Mouse (Mus musculus): ENCODE measurements at regions not wholly inside any gene's neighbourhood (a gene's known extent, or its start where the extent isn't known, plus 50 kb on each side); places are given as distances from the start of the nearest gene placed in this dataset.
A peak's percentile ranks its signal among the peaks of the same experiment; 100 is the strongest.

GRCm38 (mm10) chr3:40123558-40124236 is 407.4 kb upstream of the Intu start:
- Histone ChIP-seq H3K4me3 (ENCODE audit: low read length) (no peak overlapping the region), H3K4me1 (ENCODE audit: insufficient read depth, low read length) (peaks cover 3% of the 10 kb centered on the region; the same call in 1 of the 2 replicates), H3K9ac (replicated peaks; ENCODE audit: low read length) (no peak overlapping the region), H3K4me2 (replicated peaks; ENCODE audit: low read depth, low read length) (no peak overlapping the region), H3K27ac (ENCODE audit: low read length) (no peak overlapping the region), H3K9me3 (ENCODE audit: low read length) (no peaks in the 10 kb centered on the region), H3K27me3 (ENCODE audit: insufficient read depth, low read length) (no peaks in the 10 kb centered on the region), H3K36me3 (ENCODE audit: insufficient read depth, low read length) (no peaks in the 10 kb centered on the region)
- 95% methylated on average over 9 of the region's 9 CpGs for WGBS
- no peak for ATAC-seq (ENCODE audit: low FRiP score, low TSS enrichment)

GRCm38 (mm10) chr3:40126903-40127302 is 404.2 kb upstream of the Intu start:
- H3K9ac ChIP-seq (replicated peaks; ENCODE audit: low read length): no peak overlapping the region
- no peaks in the 10 kb centered on the region for H3K9me3 ChIP-seq (ENCODE audit: low read length)
- H3K4me2 ChIP-seq (replicated peaks; ENCODE audit: low read depth, low read length): no peak overlapping the region
- 87% methylated on average over 2 of the region's 2 CpGs for WGBS
- no peaks in the 10 kb centered on the region for H3K4me1 ChIP-seq (ENCODE audit: insufficient read depth, low read length)
- H3K27me3 ChIP-seq (ENCODE audit: insufficient read depth, low read length): no peaks in the 10 kb centered on the region
- H3K27ac ChIP-seq (ENCODE audit: low read length): no peak overlapping the region
- H3K36me3 ChIP-seq (ENCODE audit: insufficient read depth, low read length): no peaks in the 10 kb centered on the region
- no peak overlapping the region for H3K4me3 ChIP-seq (ENCODE audit: low read length)
- ATAC-seq (ENCODE audit: low FRiP score, low TSS enrichment): no peak

- H3K4me1 ChIP-seq (ENCODE audit: insufficient read depth, low read length): no peaks in the 10 kb centered on the region
- H3K9me3 ChIP-seq (ENCODE audit: low read length): no peaks in the 10 kb centered on the region
- H3K9ac ChIP-seq (replicated peaks; ENCODE audit: low read length): no peak overlapping the region
- no peaks in the 10 kb centered on the region for H3K27me3 ChIP-seq (ENCODE audit: insufficient read depth, low read length)
- 80% methylated on average over 8 of the region's 8 CpGs for WGBS
- no peak overlapping the region for H3K4me2 ChIP-seq (replicated peaks; ENCODE audit: low read depth, low read length)
- ATAC-seq (ENCODE audit: low FRiP score, low TSS enrichment): no peak
- no peaks in the 10 kb centered on the region for H3K36me3 ChIP-seq (ENCODE audit: insufficient read depth, low read length)
- H3K4me3 ChIP-seq (ENCODE audit: low read length): no peak overlapping the region
- no peak overlapping the region for H3K27ac ChIP-seq (ENCODE audit: low read length)
These were observed 400.1 kb upstream of the Intu start for GRCm38 (mm10) chr3:40130858-40131584.

- H3K27me3 ChIP-seq (ENCODE audit: insufficient read depth, low read length): no peaks in the 10 kb centered on the region
- no peak overlapping the region for H3K4me3 ChIP-seq (ENCODE audit: low read length)
- H3K9ac ChIP-seq (replicated peaks; ENCODE audit: low read length): no peak overlapping the region
- no peaks in the 10 kb centered on the region for H3K4me1 ChIP-seq (ENCODE audit: insufficient read depth, low read length)
- ATAC-seq (ENCODE audit: low FRiP score, low TSS enrichment): no peak
- no peak overlapping the region for H3K4me2 ChIP-seq (replicated peaks; ENCODE audit: low read depth, low read length)
- H3K36me3 ChIP-seq (ENCODE audit: insufficient read depth, low read length): no peaks in the 10 kb centered on the region
- no peak overlapping the region for H3K27ac ChIP-seq (ENCODE audit: low read length)
- H3K9me3 ChIP-seq (ENCODE audit: low read length): no peaks in the 10 kb centered on the region
- 36% methylated on average over 5 of the region's 5 CpGs for WGBS
These were observed 392.4 kb upstream of the Intu start for GRCm38 (mm10) chr3:40138671-40139070.

DNA sequence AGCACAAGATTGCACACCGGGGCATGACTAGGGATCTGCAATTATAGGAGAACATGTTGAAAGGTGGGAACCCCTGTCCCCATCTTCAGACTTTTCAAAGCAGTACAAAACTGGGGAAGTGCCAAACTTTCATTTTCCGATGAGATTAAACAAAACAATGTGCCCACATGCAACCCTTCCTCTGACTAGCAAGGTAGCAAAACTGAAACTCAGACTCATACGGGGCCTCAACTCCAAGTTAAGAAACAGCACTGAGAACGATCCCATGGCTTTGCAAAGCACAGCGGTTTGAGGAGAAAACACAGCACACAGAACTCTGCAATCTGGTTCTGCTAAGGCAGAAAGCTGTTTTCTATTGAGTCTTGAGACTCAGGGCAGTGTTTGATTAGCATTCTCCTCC is 388.9 kb upstream of the Intu start:
- Histone ChIP-seq H3K9me3 (ENCODE audit: low read length) (no peaks in the 10 kb centered on the region), H3K27me3 (ENCODE audit: insufficient read depth, low read length) (no peaks in the 10 kb centered on the region), H3K4me2 (replicated peaks; ENCODE audit: low read depth, low read length) (no peak overlapping the region), H3K9ac (replicated peaks; ENCODE audit: low read length) (no peak overlapping the region), H3K36me3 (ENCODE audit: insufficient read depth, low read length) (no peaks in the 10 kb centered on the region), H3K27ac (ENCODE audit: low read length) (no peak overlapping the region), H3K4me1 (ENCODE audit: insufficient read depth, low read length) (no peaks in the 10 kb centered on the region), H3K4me3 (ENCODE audit: low read length) (no peak overlapping the region)
- WGBS: 90% methylated on average over 5 of the region's 5 CpGs
- no peak for ATAC-seq (ENCODE audit: low FRiP score, low TSS enrichment)

DNA sequence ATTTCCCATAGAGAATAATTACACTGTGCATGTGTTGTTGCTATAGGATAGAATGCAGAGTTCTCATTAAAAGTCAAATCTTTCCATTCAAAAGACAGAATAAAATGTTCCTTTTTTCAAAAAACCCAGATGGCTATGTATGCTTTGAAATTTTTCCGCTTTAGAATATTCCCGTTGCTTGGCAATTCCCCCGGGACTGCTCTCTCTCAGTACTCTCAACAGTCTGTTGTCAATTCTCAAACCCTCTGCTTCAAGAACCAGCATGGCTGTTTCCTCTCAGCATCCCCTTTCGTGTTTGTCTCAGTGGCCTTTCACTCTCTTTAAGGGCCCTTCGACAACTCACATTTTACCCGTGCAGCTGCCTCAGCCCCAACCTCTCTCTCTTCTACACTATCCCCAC is 372.5 kb upstream of the Intu start:
- no peak for ATAC-seq (ENCODE audit: low FRiP score, low TSS enrichment)
- H3K9me3 ChIP-seq (ENCODE audit: low read length): no peaks in the 10 kb centered on the region
- no peaks in the 10 kb centered on the region for H3K4me1 ChIP-seq (ENCODE audit: insufficient read depth, low read length)
- no peaks in the 10 kb centered on the region for H3K36me3 ChIP-seq (ENCODE audit: insufficient read depth, low read length)
- H3K27me3 ChIP-seq (ENCODE audit: insufficient read depth, low read length): no peaks in the 10 kb centered on the region
- WGBS: 68% methylated on average over 6 of the region's 6 CpGs
- H3K27ac ChIP-seq (ENCODE audit: low read length): no peak overlapping the region
- no peak overlapping the region for H3K4me2 ChIP-seq (replicated peaks; ENCODE audit: low read depth, low read length)
- no peak overlapping the region for H3K9ac ChIP-seq (replicated peaks; ENCODE audit: low read length)
- no peak overlapping the region for H3K4me3 ChIP-seq (ENCODE audit: low read length)

DNA sequence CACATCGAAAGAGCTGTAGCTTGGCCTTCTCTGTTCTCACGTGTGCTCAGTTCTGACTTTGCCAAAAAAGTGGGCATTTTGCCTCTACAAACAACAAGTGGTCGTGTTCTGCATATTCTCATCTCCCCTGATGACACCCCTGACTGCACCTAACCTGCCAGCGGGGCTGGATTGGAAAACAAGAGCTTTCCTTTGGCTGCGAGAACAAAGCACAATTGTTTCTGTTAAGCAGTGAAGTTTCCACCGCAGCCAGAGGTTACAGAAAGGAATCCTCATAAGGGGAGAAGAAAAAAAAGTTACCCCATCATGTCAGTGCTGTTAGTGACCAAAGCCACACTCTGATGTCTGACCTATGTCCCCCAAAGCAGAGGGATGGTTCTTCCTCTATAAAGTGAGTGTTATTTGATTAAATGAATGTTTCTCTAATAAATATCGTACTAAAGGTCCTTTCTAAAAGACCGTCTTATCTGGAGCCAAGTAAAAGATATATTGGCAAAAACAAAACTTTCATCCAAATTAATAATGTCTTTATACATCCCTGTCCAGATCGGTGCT is 371.4 kb upstream of the Intu start:
- no peak overlapping the region for H3K27ac ChIP-seq (ENCODE audit: low read length)
- no peak overlapping the region for H3K4me3 ChIP-seq (ENCODE audit: low read length)
- WGBS: 41% methylated on average over 9 of the region's 9 CpGs
- no peaks in the 10 kb centered on the region for H3K4me1 ChIP-seq (ENCODE audit: insufficient read depth, low read length)
- H3K4me2 ChIP-seq (replicated peaks; ENCODE audit: low read depth, low read length): no peak overlapping the region
- no peaks in the 10 kb centered on the region for H3K9me3 ChIP-seq (ENCODE audit: low read length)
- H3K27me3 ChIP-seq (ENCODE audit: insufficient read depth, low read length): no peaks in the 10 kb centered on the region
- ATAC-seq (ENCODE audit: low FRiP score, low TSS enrichment): no peak
- H3K36me3 ChIP-seq (ENCODE audit: insufficient read depth, low read length): no peaks in the 10 kb centered on the region
- no peak overlapping the region for H3K9ac ChIP-seq (replicated peaks; ENCODE audit: low read length)

DNA sequence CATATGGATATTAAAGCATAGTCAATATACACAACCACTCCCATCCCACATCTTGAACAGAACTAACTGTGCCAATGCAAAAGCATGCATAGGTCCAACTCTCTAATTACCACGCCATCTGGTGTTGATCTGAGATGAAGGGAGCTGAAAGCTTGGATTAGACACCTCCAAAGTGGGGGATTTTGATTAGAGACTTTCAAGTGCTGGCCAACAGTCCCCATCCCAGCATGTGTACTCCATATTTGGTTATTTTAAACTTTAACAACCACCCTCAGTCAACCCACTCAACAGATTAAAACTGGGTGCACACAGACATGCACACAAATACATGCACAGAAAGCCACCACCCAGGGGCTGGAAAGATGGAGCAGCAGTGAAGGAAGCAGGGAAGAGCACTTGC is 366.9 kb upstream of the Intu start:
- Histone ChIP-seq H3K27me3 (ENCODE audit: insufficient read depth, low read length) (no peaks in the 10 kb centered on the region), H3K4me2 (replicated peaks; ENCODE audit: low read depth, low read length) (no peak overlapping the region), H3K27ac (ENCODE audit: low read length) (no peak overlapping the region), H3K36me3 (ENCODE audit: insufficient read depth, low read length) (no peaks in the 10 kb centered on the region), H3K4me1 (ENCODE audit: insufficient read depth, low read length) (no peaks in the 10 kb centered on the region), H3K9me3 (ENCODE audit: low read length) (no peaks in the 10 kb centered on the region), H3K4me3 (ENCODE audit: low read length) (no peak overlapping the region), H3K9ac (replicated peaks; ENCODE audit: low read length) (no peak overlapping the region)
- WGBS: 84% methylated on average over 1 of the region's 1 CpGs
- ATAC-seq (ENCODE audit: low FRiP score, low TSS enrichment): no peak

DNA sequence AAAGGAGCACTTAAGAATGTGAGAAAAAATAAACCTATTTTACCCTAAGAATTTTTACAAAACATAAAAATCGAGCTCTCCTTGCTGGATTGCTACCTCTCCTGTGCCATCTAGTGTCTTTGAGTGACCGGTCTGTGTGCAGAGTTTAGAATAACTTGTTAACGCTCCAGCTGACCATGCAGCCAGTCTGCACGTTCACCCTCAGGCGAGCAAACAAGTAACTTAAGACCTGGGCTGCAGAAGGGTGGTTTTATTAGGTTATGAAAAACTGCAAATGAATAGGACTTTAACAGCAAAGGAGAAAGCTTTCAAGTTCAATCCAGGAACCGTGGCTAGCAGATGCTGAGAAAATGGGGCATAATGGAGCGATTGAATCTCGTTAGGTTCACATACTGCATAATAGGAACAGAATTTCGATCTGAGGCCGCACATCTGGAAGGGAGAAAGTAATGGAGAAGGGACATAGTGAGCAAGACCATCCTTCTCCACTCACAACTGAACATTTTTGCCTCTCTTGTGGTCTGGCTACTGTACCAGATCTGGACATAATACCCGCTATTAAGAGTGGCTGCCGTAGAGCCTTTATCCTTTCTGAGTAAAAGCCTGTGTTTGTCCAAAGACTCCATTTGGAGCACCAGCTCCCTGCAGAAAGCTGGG is 363.0 kb upstream of the Intu start:
- H3K9ac ChIP-seq (replicated peaks; ENCODE audit: low read length): no peak overlapping the region
- H3K4me1 ChIP-seq (ENCODE audit: insufficient read depth, low read length): no peaks in the 10 kb centered on the region
- H3K4me2 ChIP-seq (replicated peaks; ENCODE audit: low read depth, low read length): no peak overlapping the region
- no peaks in the 10 kb centered on the region for H3K27me3 ChIP-seq (ENCODE audit: insufficient read depth, low read length)
- H3K27ac ChIP-seq (ENCODE audit: low read length): no peak overlapping the region
- WGBS: 49% methylated on average over 12 of the region's 12 CpGs
- H3K36me3 ChIP-seq (ENCODE audit: insufficient read depth, low read length): no peaks in the 10 kb centered on the region
- no peak overlapping the region for H3K4me3 ChIP-seq (ENCODE audit: low read length)
- peak; percentile 75; the same call in 1 of the 2 replicates for ATAC-seq (ENCODE audit: low FRiP score, low TSS enrichment)
- no peaks in the 10 kb centered on the region for H3K9me3 ChIP-seq (ENCODE audit: low read length)

- H3K4me1 ChIP-seq (ENCODE audit: insufficient read depth, low read length): no peaks in the 10 kb centered on the region
- no peak overlapping the region for H3K27ac ChIP-seq (ENCODE audit: low read length)
- no peak overlapping the region for H3K4me2 ChIP-seq (replicated peaks; ENCODE audit: low read depth, low read length)
- H3K9me3 ChIP-seq (ENCODE audit: low read length): no peaks in the 10 kb centered on the region
- no peak for ATAC-seq (ENCODE audit: low FRiP score, low TSS enrichment)
- H3K36me3 ChIP-seq (ENCODE audit: insufficient read depth, low read length): no peaks in the 10 kb centered on the region
- WGBS: 95% methylated on average over 2 of the region's 2 CpGs
- no peaks in the 10 kb centered on the region for H3K27me3 ChIP-seq (ENCODE audit: insufficient read depth, low read length)
- H3K4me3 ChIP-seq (ENCODE audit: low read length): no peak overlapping the region
- H3K9ac ChIP-seq (replicated peaks; ENCODE audit: low read length): no peak overlapping the region
These were observed 361.5 kb upstream of the Intu start for GRCm38 (mm10) chr3:40169590-40169989.
